Mouse (Mus musculus): ENCODE results near the gene Mipep. TPM values are rescaled to one million over a fixed set of nuclear protein-coding genes. Genes with fewer than 3 reads are reported as not detected.
A peak's percentile ranks its signal among the peaks of the same experiment; 100 is the strongest.

Mipep gene
- total and polyA plus RNA-seq, 3 experiments = 19.1 to 26.4 TPM; not detected in 1

DNA sequence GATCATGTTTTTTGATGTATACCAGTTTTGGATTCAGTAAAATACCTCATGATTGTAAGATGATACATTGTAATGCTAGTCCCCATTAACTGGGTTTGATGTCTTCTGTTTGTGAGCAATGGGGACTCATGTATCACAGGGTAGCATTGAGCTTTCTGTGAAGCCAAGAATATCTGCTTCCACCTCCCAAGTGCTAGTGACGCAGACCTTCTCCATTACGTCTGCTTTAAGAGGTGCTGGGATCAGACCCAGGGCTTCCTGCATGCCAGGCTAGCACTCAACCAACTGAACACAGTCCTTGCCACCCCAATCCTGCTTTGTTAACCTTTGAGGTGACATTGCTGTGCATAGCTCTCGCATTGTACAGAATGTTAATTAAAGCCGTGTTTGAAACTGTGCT lies 14.3 kb downstream of the Mipep start:
- Histone ChIP-seq H3K79me2 (ENCODE audit: control insufficient read depth, insufficient read depth, low read length, poor library complexity) (no peaks in the 10 kb centered on the region), H3K4me3 (ENCODE audit: control insufficient read depth in 1 of 2, insufficient read depth in 1 of 2, low read depth in 2 of 2, low read length in 2 of 2) (no peak overlapping the region), H3K9ac (ENCODE audit: control insufficient read depth, low read depth, low read length, poor library complexity, severe bottlenecking) (no peak overlapping the region), H3K27me3 (ENCODE audit: control insufficient read depth in 1 of 2, insufficient read depth in 2 of 2, low read length in 2 of 2) (no peaks in the 10 kb centered on the region), H3K27ac (ENCODE audit: control insufficient read depth, low read depth, low read length) (no peak overlapping the region), H3K36me3 (ENCODE audit: control insufficient read depth in 1 of 2, insufficient read depth in 2 of 2, low read length in 2 of 2) (peaks cover 0 to 3% of the 10 kb centered on the region in 2 experiments; a peak in 1 of 4 replicates), H3K9me3 (replicated peaks; ENCODE audit: insufficient read depth, low read length) (no peaks in the 10 kb centered on the region), H3K4me1 (ENCODE audit: control insufficient read depth in 1 of 2, insufficient read depth in 2 of 2, low read length in 2 of 2) (no peaks in the 10 kb centered on the region)
- DNase-seq (ENCODE audit: low read depth, low spot score) = no peak
- TF ChIP-seq CTCF (IDR thresholded peaks at IDR 0.05 in 2 of 3, conservative IDR thresholded peaks at IDR 0.05 in 1 of 3; ENCODE audit: control insufficient read depth in 1 of 3, insufficient read depth in 1 of 3, low read depth in 2 of 3, low read length in 3 of 3, poor library complexity in 1 of 3, severe bottlenecking in 1 of 3) = 0 out of 6 replicates have a peak, but pooled peaks of 1 of the 3 experiments have one; percentile 4
- TF ChIP-seq JUND (IDR thresholded peaks at IDR 0.05; ENCODE audit: low read depth, low read length) = no peak

DNA sequence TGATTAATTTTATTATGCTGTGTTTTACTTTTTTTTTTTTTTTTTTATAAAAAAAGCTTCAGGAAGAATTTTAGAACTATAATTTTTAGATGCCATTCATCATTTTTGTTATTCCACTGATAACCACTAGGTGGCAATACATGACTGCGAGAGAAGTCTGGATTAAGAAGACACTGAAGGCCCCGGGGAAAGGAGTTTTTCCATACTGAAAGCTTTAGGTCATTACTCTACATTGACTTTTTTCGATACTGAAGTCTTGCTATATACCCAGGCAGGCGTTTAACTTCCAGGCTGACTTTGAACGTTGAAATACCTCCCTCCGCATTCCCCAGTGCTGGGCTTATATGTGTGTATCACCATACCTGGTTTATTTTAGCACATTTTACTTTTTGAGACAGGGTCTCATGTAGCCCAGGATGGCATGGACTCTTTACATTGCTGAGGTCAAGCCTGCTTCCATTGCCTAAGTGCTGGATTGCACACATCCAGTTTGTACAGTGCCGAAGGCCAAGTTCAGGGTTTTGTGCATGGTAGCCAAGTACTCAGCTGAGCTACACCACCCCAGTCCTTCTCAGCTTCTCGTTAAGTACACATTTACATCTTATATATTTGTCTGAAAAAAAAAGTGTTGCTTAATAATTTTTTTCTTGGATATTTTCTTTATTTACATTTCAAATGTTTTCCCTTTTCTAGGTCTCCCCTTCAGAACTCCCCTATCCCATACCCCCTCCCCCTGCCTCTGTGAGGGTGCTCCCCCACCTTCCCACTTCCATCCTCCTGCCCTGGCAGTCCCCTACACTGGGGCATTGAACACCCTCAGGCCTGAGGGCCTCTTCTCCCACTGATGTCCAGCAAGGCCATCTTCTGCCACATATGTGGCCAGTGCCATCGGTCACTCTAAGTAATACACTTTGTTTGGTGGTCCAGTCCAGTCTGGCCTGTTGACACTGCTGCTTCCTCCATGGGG lies 15.7 kb downstream of the Mipep start:
- H3K79me2 ChIP-seq (ENCODE audit: control insufficient read depth, insufficient read depth, low read length, poor library complexity) = no peaks in the 10 kb centered on the region
- no peak overlapping the region for H3K27ac ChIP-seq (ENCODE audit: control insufficient read depth, low read depth, low read length)
- H3K36me3 ChIP-seq (ENCODE audit: control insufficient read depth in 1 of 2, insufficient read depth in 2 of 2, low read length in 2 of 2) = peaks cover 0 to 3% of the 10 kb centered on the region in 2 experiments; a peak in 1 of 4 replicates
- no peaks in the 10 kb centered on the region for H3K9me3 ChIP-seq (replicated peaks; ENCODE audit: insufficient read depth, low read length)
- no peaks in the 10 kb centered on the region for H3K27me3 ChIP-seq (ENCODE audit: control insufficient read depth in 1 of 2, insufficient read depth in 2 of 2, low read length in 2 of 2)
- DNase-seq (ENCODE audit: low read depth, low spot score) = peak; percentile 68
- H3K9ac ChIP-seq (ENCODE audit: control insufficient read depth, low read depth, low read length, poor library complexity, severe bottlenecking) = no peak overlapping the region
- H3K4me1 ChIP-seq (ENCODE audit: control insufficient read depth in 1 of 2, insufficient read depth in 2 of 2, low read length in 2 of 2) = no peaks in the 10 kb centered on the region
- no peak overlapping the region for H3K4me3 ChIP-seq (ENCODE audit: control insufficient read depth in 1 of 2, insufficient read depth in 1 of 2, low read depth in 2 of 2, low read length in 2 of 2)
- TF ChIP-seq RAD21 (IDR thresholded peaks at IDR 0.05; ENCODE audit: low read depth, low read length) (peak; percentile 89), ELF1 (IDR thresholded peaks at IDR 0.05; ENCODE audit: low read depth, low read length) (no peak), HCFC1 (IDR thresholded peaks at IDR 0.05; ENCODE audit: low read depth, low read length) (no peak), NRF1 (IDR thresholded peaks at IDR 0.05; ENCODE audit: insufficient read depth, low read depth, low read length, poor library complexity, severe bottlenecking) (no peak), TCF12 (IDR thresholded peaks at IDR 0.05; ENCODE audit: low read depth, low read length) (no peak), POLR2AphosphoS2 (IDR thresholded peaks at IDR 0.05; ENCODE audit: low read length) (no peak), ETS1 (IDR thresholded peaks at IDR 0.05; ENCODE audit: low read depth, low read length) (no peak), NELFE (IDR thresholded peaks at IDR 0.05; ENCODE audit: low read depth, low read length) (no peak), UBTF (IDR thresholded peaks at IDR 0.05; ENCODE audit: borderline replicate concordance, insufficient read depth, low read depth, low read length) (no peak), MXI1 (IDR thresholded peaks at IDR 0.05; ENCODE audit: low read depth, low read length) (no peak), MAZ (IDR thresholded peaks at IDR 0.05; ENCODE audit: low read depth, low read length) (no peak), RCOR1 (IDR thresholded peaks at IDR 0.05; ENCODE audit: low read depth, low read length) (no peak), BHLHE40 (IDR thresholded peaks at IDR 0.05; ENCODE audit: borderline replicate concordance, low read depth, low read length) (no peak), EP300 (IDR thresholded peaks at IDR 0.05; ENCODE audit: low read depth in 1 of 2, low read length in 2 of 2) (no peak), MYB (IDR thresholded peaks at IDR 0.05; ENCODE audit: low read depth, low read length) (no peak), TBP (IDR thresholded peaks at IDR 0.05; ENCODE audit: low read depth, low read length) (no peak), JUND (IDR thresholded peaks at IDR 0.05; ENCODE audit: low read depth, low read length) (no peak), E2F4 (IDR thresholded peaks at IDR 0.05; ENCODE audit: borderline replicate concordance, low read depth, low read length) (no peak), CHD2 (IDR thresholded peaks at IDR 0.05; ENCODE audit: low read length) (no peak), KAT2A (conservative IDR thresholded peaks at IDR 0.05; ENCODE audit: low read depth, low read length) (no peak), TAL1 (IDR thresholded peaks at IDR 0.05; ENCODE audit: low read length) (no peak), ZNF384 (IDR thresholded peaks at IDR 0.05; ENCODE audit: low read depth, low read length) (peak; percentile 51; the same call in 1 of the 2 replicates), SMC3 (IDR thresholded peaks at IDR 0.05; ENCODE audit: low read depth, low read length) (peak; percentile 75), MYC (IDR thresholded peaks at IDR 0.05; ENCODE audit: low read depth, low read length) (no peak), USF2 (IDR thresholded peaks at IDR 0.05; ENCODE audit: borderline replicate concordance in 1 of 2, insufficient read depth in 1 of 2, low read depth in 1 of 2, low read length in 2 of 2) (no peak), MAX (IDR thresholded peaks at IDR 0.05; ENCODE audit: low read length) (no peak), MAFK (IDR thresholded peaks at IDR 0.05; ENCODE audit: borderline replicate concordance, low read depth, low read length) (no peak), GATA1 (IDR thresholded peaks at IDR 0.05; ENCODE audit: low read depth, low read length) (no peak), ZC3H11A (IDR thresholded peaks at IDR 0.05; ENCODE audit: low read depth, low read length) (peak; percentile 61)

Data from MEL (cell line).